Mouse (Mus musculus): ENCODE measurements around the gene Olfr969.

DNA sequence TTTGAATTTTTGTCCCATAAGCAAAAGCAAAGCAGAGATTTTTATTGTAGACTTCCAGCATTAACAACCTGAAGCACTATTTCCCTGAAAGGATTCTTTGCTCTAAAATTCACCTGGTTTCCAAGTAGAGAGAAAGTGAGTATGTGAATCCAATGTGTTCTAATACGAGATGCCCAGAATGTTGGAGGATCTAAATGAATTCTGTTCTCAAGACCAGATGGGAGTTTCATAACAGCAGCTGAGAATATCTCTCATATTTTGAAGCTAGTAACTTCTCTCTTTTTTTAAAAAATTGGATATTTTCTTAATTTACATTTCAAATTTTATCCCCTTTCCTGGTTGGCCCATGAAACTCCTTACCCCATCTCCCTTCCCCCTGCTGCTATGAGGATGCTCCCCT is 44.3 kb upstream of the Olfr969 start:
- TF ChIP-seq CTCF (IDR thresholded peaks at IDR 0.05; ENCODE audit: low read depth) (no peak), EP300 (IDR thresholded peaks at IDR 0.05; ENCODE audit: low read depth) (no peak)

All from liver, embryonic 14.5 days (tissue).